Mouse (Mus musculus): ENCODE results near the gene Gstm5. TPM values are rescaled to one million over a fixed set of nuclear protein-coding genes. Genes with fewer than 3 reads are reported as not detected.

Gene Gstm5
- polyA plus RNA-seq, 1 experiment, result 25.4 TPM

- no peak for TF ChIP-seq TCF12 (IDR thresholded peaks at IDR 0.05; ENCODE audit: insufficient read depth, poor library complexity, severe bottlenecking)
- TF ChIP-seq POLR2AphosphoS2 (IDR thresholded peaks at IDR 0.05; ENCODE audit: insufficient read length, low read depth), result no peak
- no peak for TF ChIP-seq TCF3 (IDR thresholded peaks at IDR 0.05; ENCODE audit: insufficient read length, low read depth)
- no peak for TF ChIP-seq MYOD1 (IDR thresholded peaks at IDR 0.05; ENCODE audit: control insufficient read depth in 1 of 3, insufficient read length in 2 of 3, low read depth in 2 of 3)
- TF ChIP-seq SRF (IDR thresholded peaks at IDR 0.05; ENCODE audit: control insufficient read depth, insufficient read length, low read depth), result no peak
- no peak for TF ChIP-seq MAX (IDR thresholded peaks at IDR 0.05; ENCODE audit: low read depth)
- TF ChIP-seq CEBPB (IDR thresholded peaks at IDR 0.05; ENCODE audit: insufficient read depth, poor library complexity, severe bottlenecking), result no peak
- no peak for TF ChIP-seq MYOG (IDR thresholded peaks at IDR 0.05; ENCODE audit: control insufficient read depth in 1 of 3, insufficient read depth in 1 of 3, insufficient read length in 2 of 3, low read depth in 2 of 3)
- TF ChIP-seq USF1 (IDR thresholded peaks at IDR 0.05; ENCODE audit: low read depth), result no peak
- TF ChIP-seq POLR2A (IDR thresholded peaks at IDR 0.05; ENCODE audit: insufficient read length, low read depth), result no peak
- no peak for TF ChIP-seq REST (IDR thresholded peaks at IDR 0.05; ENCODE audit: insufficient read depth, insufficient read length)
- no peak for TF ChIP-seq E2F4 (IDR thresholded peaks at IDR 0.05; ENCODE audit: insufficient read depth)
- Histone ChIP-seq H3K79me2 (ENCODE audit: control insufficient read depth, insufficient read depth) (no peaks in the 10 kb centered on the region), H3K27me3 (ENCODE audit: control insufficient read depth, insufficient read depth, insufficient read length) (peaks cover 8% of the 10 kb centered on the region), H3K4me3 (no peak overlapping the region), H3K36me3 (ENCODE audit: control insufficient read depth, insufficient read depth) (no peaks in the 10 kb centered on the region), H3K4me2 (ENCODE audit: low read depth) (peak overlapping the region; percentile 71), H3ac (ENCODE audit: control insufficient read depth, insufficient read length) (no peak overlapping the region)
These were observed 35.5 kb downstream of the Gstm5 start for GRCm38 (mm10) chr3:107931134-107931533.

GRCm38 (mm10) chr3:107931670-107932069 is 36.0 kb downstream of the Gstm5 start, which contains the start of gene Gstm7:
TSS of gene Gstm7 (minus strand) at chr3:107931817.
- Histone ChIP-seq H3K79me2 (ENCODE audit: control insufficient read depth, insufficient read depth) (no peaks in the 10 kb centered on the region), H3K4me3 (no peak within 1 kb of the TSS), H3K4me2 (ENCODE audit: low read depth) (peak within 1 kb of the TSS; percentile 71), H3K27me3 (ENCODE audit: control insufficient read depth, insufficient read depth, insufficient read length) (peaks cover 5% of the 10 kb centered on the region), H3ac (ENCODE audit: control insufficient read depth, insufficient read length) (no peak within 1 kb of the TSS), H3K36me3 (ENCODE audit: control insufficient read depth, insufficient read depth) (no peaks in the 10 kb centered on the region)
- TF ChIP-seq REST (IDR thresholded peaks at IDR 0.05; ENCODE audit: insufficient read depth, insufficient read length) (no peak), SRF (IDR thresholded peaks at IDR 0.05; ENCODE audit: control insufficient read depth, insufficient read length, low read depth) (no peak), POLR2A (IDR thresholded peaks at IDR 0.05; ENCODE audit: insufficient read length, low read depth) (no peak), POLR2AphosphoS2 (IDR thresholded peaks at IDR 0.05; ENCODE audit: insufficient read length, low read depth) (no peak), E2F4 (IDR thresholded peaks at IDR 0.05; ENCODE audit: insufficient read depth) (no peak), USF1 (IDR thresholded peaks at IDR 0.05; ENCODE audit: low read depth) (no peak), MYOD1 (IDR thresholded peaks at IDR 0.05; ENCODE audit: control insufficient read depth in 1 of 3, insufficient read length in 2 of 3, low read depth in 2 of 3) (no peak), MAX (IDR thresholded peaks at IDR 0.05; ENCODE audit: low read depth) (no peak), CEBPB (IDR thresholded peaks at IDR 0.05; ENCODE audit: insufficient read depth, poor library complexity, severe bottlenecking) (no peak)

- Histone ChIP-seq H3K4me3 (no peak overlapping the region), H3K27me3 (ENCODE audit: control insufficient read depth, insufficient read depth, insufficient read length) (peaks cover 5% of the 10 kb centered on the region)
- TF ChIP-seq TCF3 (IDR thresholded peaks at IDR 0.05; ENCODE audit: insufficient read length, low read depth) (no peak), E2F4 (IDR thresholded peaks at IDR 0.05; ENCODE audit: insufficient read depth) (no peak), TCF12 (IDR thresholded peaks at IDR 0.05; ENCODE audit: insufficient read depth, poor library complexity, severe bottlenecking) (no peak), MAX (IDR thresholded peaks at IDR 0.05; ENCODE audit: low read depth) (no peak), POLR2A (IDR thresholded peaks at IDR 0.05; ENCODE audit: insufficient read length, low read depth) (no peak), MYOG (IDR thresholded peaks at IDR 0.05; ENCODE audit: control insufficient read depth in 1 of 3, insufficient read depth in 1 of 3, insufficient read length in 2 of 3, low read depth in 2 of 3) (no peak), REST (IDR thresholded peaks at IDR 0.05; ENCODE audit: insufficient read depth, insufficient read length) (no peak)
These were observed 36.5 kb downstream of the Gstm5 start for GRCm38 (mm10) chr3:107932128-107932527.

GRCm38 (mm10) chr3:107935268-107935667 is 39.6 kb downstream of the Gstm5 start:
- Histone ChIP-seq H3ac (ENCODE audit: control insufficient read depth, insufficient read length) (no peak overlapping the region), H3K4me2 (ENCODE audit: low read depth) (no peak overlapping the region), H3K27me3 (ENCODE audit: control insufficient read depth, insufficient read depth, insufficient read length) (peaks cover 5% of the 10 kb centered on the region), H3K79me2 (ENCODE audit: control insufficient read depth, insufficient read depth) (no peaks in the 10 kb centered on the region), H3K4me3 (no peak overlapping the region), H3K36me3 (ENCODE audit: control insufficient read depth, insufficient read depth) (no peaks in the 10 kb centered on the region)
- TF ChIP-seq E2F4 (IDR thresholded peaks at IDR 0.05; ENCODE audit: insufficient read depth), result no peak
- no peak for TF ChIP-seq POLR2AphosphoS2 (IDR thresholded peaks at IDR 0.05; ENCODE audit: insufficient read length, low read depth)
- no peak for TF ChIP-seq POLR2A (IDR thresholded peaks at IDR 0.05; ENCODE audit: insufficient read length, low read depth)
- no peak for TF ChIP-seq USF1 (IDR thresholded peaks at IDR 0.05; ENCODE audit: low read depth)
- TF ChIP-seq MYOD1 (IDR thresholded peaks at IDR 0.05; ENCODE audit: control insufficient read depth in 1 of 3, insufficient read length in 2 of 3, low read depth in 2 of 3), result no peak
- no peak for TF ChIP-seq MAX (IDR thresholded peaks at IDR 0.05; ENCODE audit: low read depth)
- no peak for TF ChIP-seq CEBPB (IDR thresholded peaks at IDR 0.05; ENCODE audit: insufficient read depth, poor library complexity, severe bottlenecking)
- TF ChIP-seq SRF (IDR thresholded peaks at IDR 0.05; ENCODE audit: control insufficient read depth, insufficient read length, low read depth), result no peak
- TF ChIP-seq MYOG (IDR thresholded peaks at IDR 0.05; ENCODE audit: control insufficient read depth in 1 of 3, insufficient read depth in 1 of 3, insufficient read length in 2 of 3, low read depth in 2 of 3), result no peak
- TF ChIP-seq REST (IDR thresholded peaks at IDR 0.05; ENCODE audit: insufficient read depth, insufficient read length), result no peak
- TF ChIP-seq TCF12 (IDR thresholded peaks at IDR 0.05; ENCODE audit: insufficient read depth, poor library complexity, severe bottlenecking), result no peak
- TF ChIP-seq TCF3 (IDR thresholded peaks at IDR 0.05; ENCODE audit: insufficient read length, low read depth), result no peak

More at GRCm38 (mm10) chr3:107932128-107932527, 36.5 kb downstream of the Gstm5 start:
- peak overlapping the region; percentile 71 for H3K4me2 ChIP-seq (ENCODE audit: low read depth)
- H3ac ChIP-seq (ENCODE audit: control insufficient read depth, insufficient read length), result no peak overlapping the region
- H3K79me2 ChIP-seq (ENCODE audit: control insufficient read depth, insufficient read depth), result no peaks in the 10 kb centered on the region
- H3K36me3 ChIP-seq (ENCODE audit: control insufficient read depth, insufficient read depth), result no peaks in the 10 kb centered on the region

GRCm38 (mm10) chr3:107935888-107936287 is 40.3 kb downstream of the Gstm5 start:
- Histone ChIP-seq H3K4me2 (ENCODE audit: low read depth) (no peak overlapping the region), H3K27me3 (ENCODE audit: control insufficient read depth, insufficient read depth, insufficient read length) (peaks cover 5% of the 10 kb centered on the region), H3K4me3 (no peak overlapping the region), H3K36me3 (ENCODE audit: control insufficient read depth, insufficient read depth) (no peaks in the 10 kb centered on the region), H3ac (ENCODE audit: control insufficient read depth, insufficient read length) (no peak overlapping the region), H3K79me2 (ENCODE audit: control insufficient read depth, insufficient read depth) (no peaks in the 10 kb centered on the region)
- TF ChIP-seq POLR2AphosphoS2 (IDR thresholded peaks at IDR 0.05; ENCODE audit: insufficient read length, low read depth) (no peak), CEBPB (IDR thresholded peaks at IDR 0.05; ENCODE audit: insufficient read depth, poor library complexity, severe bottlenecking) (no peak), TCF12 (IDR thresholded peaks at IDR 0.05; ENCODE audit: insufficient read depth, poor library complexity, severe bottlenecking) (no peak), E2F4 (IDR thresholded peaks at IDR 0.05; ENCODE audit: insufficient read depth) (no peak), SRF (IDR thresholded peaks at IDR 0.05; ENCODE audit: control insufficient read depth, insufficient read length, low read depth) (no peak), MYOD1 (IDR thresholded peaks at IDR 0.05; ENCODE audit: control insufficient read depth in 1 of 3, insufficient read length in 2 of 3, low read depth in 2 of 3) (no peak), MYOG (IDR thresholded peaks at IDR 0.05; ENCODE audit: control insufficient read depth in 1 of 3, insufficient read depth in 1 of 3, insufficient read length in 2 of 3, low read depth in 2 of 3) (no peak), USF1 (IDR thresholded peaks at IDR 0.05; ENCODE audit: low read depth) (no peak)
